Mouse (Mus musculus) C2C12 (cell line): Measurements from ENCODE around the gene Nmb.

Experiments used
- CTCF ChIP-seq: IDR thresholded peaks from one replicate; pipeline ENCODE4 v1.5.1; 2011; ENCODE audit not compliant: control insufficient read depth, insufficient read depth, insufficient read length
- MAX ChIP-seq: IDR thresholded peaks from one replicate; pipeline ENCODE4 v1.6.1; 2011; ENCODE audit warnings: mild to moderate bottlenecking, control low read depth
- MYOD1 ChIP-seq: IDR thresholded peaks from one replicate; pipeline ENCODE4 v1.6.1; 2011; ENCODE audit warnings: low read depth; ENCODE audit not compliant: control insufficient read depth, insufficient read length

GRCm38 (mm10) chr7:80889021-80889511 is 15.8 kb downstream of the Nmb start:
- no peak for TF ChIP-seq CTCF
- TF ChIP-seq MYOD1 = no peak
- TF ChIP-seq MAX = no peak
